Mouse (Mus musculus): Measurements from ENCODE around the gene Gk.

Gk gene

DNA sequence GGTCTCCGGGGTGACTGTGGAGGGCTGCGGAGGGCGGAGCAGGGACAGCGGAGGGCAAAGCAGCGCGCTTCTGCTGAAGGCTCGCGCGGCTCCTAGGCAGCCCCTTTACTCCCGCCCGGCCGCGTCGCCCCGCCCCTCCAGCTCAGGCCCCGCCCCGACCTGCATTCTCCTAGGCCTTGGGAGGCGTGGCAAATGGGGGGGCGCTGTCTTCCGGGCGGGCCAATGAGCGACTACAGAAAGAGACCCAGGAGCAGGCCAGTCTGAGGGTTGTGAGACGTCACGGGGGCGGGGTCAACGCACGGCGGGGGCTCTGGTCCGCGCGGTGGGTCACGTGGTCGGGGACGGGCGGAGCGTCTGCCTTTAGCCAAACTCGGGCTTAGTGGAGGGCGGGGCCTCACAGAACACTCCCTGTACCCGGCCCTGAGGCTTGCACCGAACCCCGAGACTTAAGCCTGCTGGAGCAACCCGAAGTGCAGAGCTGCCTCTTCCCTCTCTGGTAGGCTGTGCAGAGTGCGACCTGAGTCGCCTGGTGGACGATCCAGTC is at the start of gene Gk:
TSS of gene Gk (minus strand) at position 276 of the 544 bp plus-strand sequence.
- peak; percentile 87 for DNase-seq (ENCODE audit: low spot score)

DNA sequence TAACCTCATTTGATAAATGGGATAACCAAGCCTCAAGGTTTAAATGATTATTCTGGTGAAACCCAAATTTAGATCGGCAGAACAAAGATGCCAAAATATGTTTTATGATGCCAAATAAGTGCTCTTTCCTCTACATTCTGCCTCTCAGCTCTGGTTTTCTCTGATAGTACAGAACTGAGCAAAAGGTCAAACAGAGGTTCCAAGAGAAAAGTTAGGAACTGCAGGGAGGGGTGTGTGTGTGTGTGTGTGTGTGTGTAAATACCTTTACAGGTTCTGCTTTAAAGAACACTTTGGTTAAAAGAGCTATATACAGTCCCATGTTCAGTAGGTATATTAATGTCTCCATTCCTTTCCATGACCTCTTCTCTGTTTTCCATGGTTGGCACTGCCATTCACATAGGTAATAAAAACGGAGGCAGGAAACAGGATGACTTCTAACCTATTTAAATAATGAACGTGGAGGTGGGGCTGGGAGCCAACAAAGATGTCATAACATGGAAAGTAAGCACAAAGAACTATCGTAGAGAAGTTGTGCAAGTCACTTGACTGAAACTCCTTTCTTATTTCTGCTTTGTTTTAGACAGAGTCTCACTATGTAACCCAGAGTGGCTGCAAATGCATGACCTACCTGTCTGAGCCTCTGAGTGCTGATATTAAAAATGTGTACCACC is 28.2 kb upstream of the Gk start:
- no peak for DNase-seq (ENCODE audit: low spot score)

DNA sequence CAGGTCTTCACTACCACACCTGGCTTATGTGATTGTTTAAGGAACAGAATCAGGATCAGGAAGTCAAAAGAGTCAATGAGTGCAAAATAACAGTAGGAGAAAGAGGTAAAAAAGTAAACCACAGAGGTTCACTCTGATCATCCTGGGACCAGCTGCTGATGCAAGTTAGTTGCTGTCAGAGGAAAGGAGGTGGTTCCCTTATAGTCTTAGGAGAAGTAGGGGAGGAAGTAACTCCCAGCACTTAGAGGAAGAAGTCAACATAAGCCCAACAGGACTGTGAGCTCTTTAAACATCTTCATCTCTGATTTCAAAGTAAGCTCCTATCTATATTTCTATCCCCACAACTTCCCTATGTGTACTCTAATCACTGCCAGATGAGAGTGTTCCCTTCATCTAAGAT is 26.4 kb upstream of the Gk start:
- no peak for DNase-seq (ENCODE audit: low spot score)

DNA sequence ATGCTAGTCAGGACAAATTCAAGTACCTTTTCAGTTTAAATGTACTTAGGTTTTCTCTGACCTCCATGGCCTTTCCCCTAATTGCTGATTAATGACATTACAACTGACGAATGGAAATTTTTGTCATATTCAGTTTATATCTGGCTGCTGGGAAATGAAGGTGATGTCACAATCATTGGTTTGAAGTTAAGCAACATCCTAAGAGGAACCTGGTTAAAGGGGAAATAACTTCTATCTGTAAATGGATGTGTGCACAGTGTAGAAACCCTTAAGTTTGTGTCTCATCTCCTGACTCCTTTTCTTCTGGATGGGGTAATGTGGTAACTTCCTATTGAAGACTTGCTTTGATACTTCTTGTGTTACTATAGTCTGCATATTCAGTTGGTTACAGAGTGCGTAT is 20.8 kb upstream of the Gk start:
- DNase-seq (ENCODE audit: low spot score) = no peak

DNA sequence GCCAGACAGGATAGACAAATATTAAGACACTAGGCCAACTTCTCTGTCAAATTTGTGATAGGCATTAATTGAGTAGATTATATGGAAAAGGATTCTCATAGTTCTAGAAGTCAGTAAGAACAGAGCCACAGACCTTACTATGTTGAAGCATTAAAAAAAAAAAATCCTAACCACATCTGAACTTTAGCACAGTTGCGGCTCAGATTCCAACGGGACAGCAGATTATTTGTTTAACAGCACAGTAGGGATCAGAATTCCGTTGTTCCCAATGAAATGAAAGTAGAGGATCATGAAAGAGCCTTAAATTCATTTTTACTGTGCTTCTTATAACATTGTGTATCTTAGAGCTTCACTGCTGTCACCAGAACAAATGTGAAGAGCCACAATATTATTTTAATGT is 1.7 kb upstream of the Gk start:
- DNase-seq (ENCODE audit: low spot score) = no peak

DNA sequence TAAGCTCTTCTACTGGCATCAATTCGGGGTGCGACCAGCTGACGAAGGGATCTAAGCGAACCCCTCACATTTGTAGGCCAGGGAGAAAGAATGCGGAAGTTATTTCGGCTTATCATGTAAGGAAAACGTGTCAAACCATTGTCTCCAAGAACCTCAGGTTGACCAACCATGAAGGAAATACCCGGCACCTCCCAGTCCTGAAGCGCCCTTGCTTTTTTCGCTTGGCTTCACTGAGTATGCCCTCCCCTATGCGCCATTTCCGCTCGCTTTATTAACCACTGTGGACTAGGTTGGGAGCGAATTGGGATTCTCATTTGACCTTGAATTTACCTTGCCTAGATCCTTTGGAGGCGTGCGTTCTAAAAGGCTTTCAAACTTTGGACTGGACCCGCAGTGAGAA is 522 bp upstream of the Gk start:
- DNase-seq (ENCODE audit: low spot score) = no peak

DNA sequence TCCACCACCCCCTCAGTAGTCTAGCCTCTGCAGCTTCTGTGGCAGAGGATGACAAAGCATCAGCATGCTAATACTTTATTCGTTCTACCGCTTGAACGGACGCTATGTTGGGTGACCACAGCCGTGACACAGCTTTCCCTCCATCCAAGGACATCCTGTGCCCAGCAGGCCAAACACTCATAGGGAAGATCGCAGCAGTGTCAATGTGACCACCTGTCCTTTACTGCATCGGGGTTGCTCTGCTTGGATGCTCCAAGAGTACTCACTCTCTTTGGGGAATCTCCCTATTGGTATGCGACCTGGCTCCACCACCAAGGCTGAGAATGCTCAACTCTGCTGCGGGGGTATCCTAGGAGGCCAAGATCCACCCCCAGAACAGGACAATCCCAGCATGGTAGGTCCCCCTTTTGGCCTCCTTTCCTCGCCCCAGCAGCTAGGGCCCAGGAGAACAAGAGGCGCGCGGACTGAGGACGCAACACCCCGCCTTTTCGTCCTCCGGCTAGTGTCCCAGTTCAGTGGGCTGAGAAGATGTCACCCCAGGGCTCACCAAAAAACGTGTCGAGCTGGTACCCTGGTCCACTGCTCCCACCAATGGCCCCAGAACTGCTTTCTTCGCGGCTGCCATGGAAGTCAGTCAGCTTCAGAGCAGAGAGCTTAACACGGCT is 608 bp downstream of the Gk start:
- DNase-seq (ENCODE audit: low spot score) = no peak

DNA sequence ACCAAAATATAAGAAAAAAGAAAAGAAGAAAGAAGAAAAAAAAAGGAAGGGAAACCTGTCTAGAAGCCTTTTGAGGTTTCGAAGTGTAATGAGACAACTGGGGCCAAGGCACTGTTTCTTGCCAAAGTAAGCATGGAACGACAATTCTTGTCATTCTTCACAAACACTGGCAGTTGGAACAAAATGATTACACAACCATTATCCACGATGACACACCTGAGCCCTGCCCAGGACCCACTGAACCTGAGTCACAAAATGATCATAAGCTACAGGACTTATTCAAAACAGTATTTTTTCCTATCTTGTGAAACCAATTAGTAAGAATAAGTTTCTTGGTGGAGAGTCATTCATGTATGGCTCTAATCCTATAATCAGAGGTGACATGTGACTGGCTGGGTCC is 5.3 kb downstream of the Gk start:
- DNase-seq (ENCODE audit: low spot score) = no peak

DNA sequence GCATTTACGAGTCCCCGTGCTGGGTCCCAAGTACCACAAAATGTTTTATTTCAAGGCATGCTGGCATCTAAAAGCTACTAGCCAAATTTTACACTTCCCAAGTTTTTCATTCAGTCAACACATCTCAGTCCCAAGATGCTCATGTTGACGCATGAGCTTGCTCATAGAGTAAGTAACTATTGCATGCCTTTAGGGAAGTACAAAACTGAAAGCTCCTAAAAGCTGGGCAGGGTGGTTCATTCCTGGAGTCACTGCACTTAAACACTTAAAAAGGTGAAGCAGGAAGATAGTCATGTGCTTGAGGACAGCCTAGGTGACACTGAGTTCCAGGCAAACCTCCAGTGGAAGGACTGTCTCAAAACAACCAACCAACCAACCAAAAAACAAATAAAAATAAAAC is 5.9 kb downstream of the Gk start:
- no peak for DNase-seq (ENCODE audit: low spot score)

DNA sequence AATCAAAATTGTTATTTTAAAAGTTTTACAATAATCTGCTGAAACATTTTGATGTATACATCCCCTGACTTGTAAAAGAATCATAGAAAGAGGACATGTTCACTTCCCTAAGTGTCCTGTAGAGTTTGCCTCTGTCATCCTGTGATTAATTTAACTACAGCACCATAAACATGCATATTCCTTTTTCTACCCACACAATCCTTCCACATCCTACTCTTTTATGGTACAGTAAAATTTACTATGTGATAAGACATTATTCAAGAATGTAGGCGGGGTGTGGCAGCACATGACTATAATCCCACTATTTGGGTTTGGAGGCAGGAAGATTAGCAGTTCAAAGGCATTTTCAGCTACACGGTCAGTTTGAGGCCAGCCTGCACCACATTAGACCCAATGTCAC is 8.0 kb downstream of the Gk start:
- no peak for DNase-seq (ENCODE audit: low spot score)

DNA sequence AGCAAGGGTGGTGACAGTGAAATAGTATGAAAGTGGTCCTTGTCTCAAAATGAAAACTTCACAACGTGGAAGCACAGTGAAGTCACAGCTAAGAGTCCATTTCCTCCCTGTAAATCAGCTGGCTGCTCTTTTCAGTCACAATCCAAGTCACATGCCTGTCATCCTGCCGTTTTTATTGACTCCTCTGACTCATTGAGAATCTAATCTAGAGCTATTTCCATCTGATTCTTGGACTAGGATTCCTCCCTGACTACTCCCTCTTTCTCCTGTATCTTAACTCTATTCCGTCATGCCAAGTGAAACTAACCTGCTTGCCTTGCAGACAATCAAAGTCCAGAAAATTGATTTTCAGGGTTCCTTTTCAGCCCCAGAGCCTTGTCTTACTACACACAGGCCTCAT is 20.6 kb downstream of the Gk start:
- no peak for DNase-seq (ENCODE audit: low spot score)

DNA sequence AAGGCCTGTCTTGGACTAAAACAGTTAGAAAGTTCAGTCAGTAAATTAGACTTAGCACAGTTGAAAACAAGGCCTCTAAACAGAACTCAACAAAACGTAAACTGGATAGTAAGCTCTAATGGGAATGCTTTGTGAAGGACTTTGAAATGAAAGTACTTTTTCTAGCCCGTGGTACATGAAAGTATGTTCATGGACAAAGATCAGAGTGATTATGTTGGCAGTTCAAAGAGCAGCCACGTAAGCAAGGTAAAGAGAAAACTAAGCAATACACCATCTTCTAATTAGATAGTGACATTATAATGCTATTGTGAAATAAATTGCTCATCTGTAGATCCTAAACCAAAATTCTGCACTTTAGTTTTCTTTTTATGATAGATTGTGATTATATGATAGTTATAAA is 32.8 kb downstream of the Gk start:
- no peak for DNase-seq (ENCODE audit: low spot score)

DNA sequence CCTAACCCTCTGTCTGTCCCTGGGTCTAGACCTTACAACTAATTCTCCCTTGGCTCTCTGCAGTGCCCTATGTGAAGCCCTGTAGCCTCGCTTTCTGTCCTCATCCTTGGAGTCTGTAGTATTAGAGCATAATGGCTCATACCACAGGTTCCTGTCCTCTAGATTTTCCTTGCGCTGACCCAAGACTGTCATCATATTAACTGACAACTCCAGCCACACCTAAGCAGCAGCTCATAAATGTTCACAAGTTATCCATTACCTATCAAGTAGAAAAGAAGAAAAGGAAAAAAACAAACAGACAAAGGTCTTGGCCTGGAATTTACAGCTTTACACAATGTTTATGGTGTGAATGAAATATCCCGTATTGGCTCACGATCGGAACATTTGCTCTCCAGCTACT is 43.4 kb downstream of the Gk start:
- no peak for DNase-seq (ENCODE audit: low spot score)

DNA sequence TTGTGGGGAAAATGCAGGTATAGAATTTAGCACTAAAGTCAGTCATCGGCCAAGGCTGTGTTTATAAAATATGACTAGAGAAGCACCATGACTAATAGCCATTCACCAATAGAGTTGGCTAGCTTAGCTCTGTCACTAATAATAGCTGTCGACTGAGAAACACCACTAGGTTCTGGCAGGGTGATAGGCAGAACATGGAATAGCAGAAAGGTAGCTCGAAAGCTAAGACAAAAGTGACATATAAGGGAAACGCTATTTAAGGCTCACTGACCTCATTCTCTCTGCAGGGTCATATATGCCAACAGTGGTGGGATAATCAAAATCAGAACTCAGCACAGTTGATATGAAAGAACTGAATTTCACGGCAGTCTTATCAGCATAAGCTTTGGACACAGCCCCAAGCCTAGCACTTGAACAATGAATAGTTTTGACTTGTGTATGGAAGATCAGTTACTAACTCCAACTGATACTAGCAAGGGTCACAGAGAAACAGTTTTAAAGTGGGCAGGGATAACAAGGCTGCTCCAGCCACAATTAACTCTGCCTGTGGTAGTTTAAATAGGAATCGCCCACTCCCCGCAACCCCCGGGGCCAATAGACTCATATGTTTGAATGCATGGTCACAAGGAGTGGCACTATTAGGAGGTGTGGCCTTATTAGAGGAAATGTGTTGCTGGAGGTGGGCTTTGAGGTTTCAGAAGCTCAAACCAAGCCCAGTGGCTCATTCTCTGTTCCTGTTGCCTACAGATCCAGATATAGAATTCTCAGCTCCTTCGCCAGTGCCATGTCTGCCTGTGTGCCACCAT is 45.3 kb downstream of the Gk start:
- DNase-seq (ENCODE audit: low spot score) = no peak

DNA sequence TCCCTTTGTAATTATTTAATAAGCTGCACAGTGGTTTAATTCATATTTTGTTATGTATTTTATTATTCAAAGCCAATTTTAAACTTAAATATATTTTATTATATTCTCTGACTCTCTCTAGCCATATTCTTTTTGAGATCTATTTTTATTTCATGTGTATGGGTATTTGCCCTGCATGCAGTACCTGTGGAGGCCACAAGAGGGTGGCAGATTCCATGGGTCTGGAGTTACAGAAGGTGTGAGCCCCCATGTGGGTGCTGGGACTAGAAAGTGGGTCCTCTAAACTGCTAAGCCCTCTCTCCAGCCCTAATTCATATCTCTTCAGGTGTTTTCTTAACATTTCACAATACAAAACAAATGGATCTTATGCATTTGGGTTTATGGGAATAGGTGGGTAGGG is 55.4 kb downstream of the Gk start:
- DNase-seq (ENCODE audit: low spot score) = no peak

DNA sequence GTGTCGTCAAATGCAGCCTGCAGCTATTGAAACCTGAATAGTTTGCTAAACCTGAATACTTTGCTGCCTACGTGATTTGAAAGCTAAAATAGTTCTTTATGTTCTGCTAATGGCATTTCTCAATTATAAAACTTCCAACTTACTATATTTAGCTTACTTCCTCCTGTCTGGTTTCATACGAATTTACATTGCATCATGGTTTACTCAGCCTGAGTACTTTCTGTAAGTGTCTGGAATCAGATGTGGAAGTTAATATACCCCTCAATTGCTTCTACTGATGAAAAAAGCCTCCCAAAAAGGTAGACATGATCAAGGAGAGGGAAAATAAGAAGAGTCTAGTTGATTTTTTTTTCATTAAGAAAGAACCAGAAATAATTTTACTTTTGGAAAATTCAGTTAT is 66.2 kb downstream of the Gk start:
- DNase-seq (ENCODE audit: low spot score) = no peak

DNA sequence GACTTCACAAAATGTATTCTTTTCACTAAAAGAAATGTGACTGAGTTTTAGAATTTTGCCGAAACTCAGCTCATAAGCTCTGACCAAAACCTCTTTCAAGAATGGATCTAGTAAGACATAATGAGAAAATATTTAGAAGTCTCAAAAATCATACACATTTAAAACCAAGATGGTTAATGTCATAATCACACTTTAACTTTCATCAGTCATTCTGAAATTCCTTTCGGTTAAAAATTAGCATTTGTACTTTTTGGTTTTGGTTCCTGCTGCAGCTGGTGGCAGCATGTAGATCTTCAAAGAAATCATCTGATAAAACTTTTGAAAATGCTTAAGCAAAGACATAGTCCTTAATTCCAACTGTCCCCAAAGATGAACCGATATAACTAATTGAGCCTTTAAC is 70.9 kb downstream of the Gk start:
- no peak for DNase-seq (ENCODE audit: low spot score)

DNA sequence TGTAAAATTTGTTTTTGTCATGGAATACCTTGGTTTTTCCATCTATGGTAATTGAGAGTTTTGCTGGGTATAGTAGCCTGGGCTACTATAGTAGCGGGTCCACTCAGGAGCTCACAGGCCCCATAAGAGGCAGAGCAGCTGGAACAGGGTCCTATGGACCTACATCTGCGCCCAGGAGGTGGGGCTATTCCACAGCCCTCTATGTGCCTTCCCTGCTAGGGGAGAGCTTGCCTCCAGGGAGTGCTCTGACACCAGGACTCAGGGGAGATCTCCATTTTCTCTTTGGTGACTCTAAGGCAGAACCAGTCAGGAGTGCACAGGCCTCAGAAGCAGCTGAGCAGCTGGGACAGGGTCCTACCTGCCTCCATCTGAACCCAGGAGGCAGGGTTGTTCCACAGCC is 92.9 kb downstream of the Gk start:
- DNase-seq (ENCODE audit: low spot score) = no peak

DNA sequence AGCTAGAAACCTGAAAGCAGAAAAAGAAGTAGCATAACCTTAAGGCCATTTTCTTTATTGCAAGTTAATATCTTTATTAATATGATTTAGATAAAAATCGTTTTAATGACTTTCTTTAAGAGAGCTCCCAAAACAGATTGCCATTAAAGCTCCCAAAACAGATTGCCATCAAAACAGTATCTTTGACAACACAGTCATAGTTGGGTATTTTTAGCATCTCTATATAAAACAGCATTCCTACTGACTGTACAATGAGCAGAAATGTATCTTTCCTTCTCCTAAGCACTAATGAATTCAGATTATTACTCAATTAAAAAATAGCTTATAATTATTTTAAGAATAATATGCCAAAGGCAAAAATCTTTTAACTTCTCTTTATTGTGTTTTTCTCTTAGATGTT is 94.5 kb downstream of the Gk start:
- DNase-seq (ENCODE audit: low spot score) = no peak

DNA sequence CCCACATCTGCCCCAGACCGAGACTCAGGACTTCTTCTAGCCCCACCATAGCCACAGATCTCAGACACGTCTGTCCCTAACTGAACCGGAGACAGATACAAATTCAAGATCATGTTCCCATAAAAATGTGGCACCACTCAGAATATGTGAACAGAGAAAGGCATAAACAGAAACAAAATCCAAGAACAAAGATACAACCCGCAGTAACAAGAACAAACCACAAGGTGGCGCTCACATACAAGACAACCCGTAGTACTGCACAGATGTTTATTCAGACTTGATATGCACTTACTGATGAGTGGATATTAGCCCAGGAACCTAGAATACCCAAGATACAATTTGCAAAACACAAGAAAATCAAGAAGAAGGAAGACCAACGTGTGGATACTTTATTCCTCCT is 99.8 kb downstream of the Gk start:
- no peak for DNase-seq (ENCODE audit: low spot score)

Measured in urinary bladder, postnatal 10 days (tissue).